Mouse (Mus musculus) G1E (cell line): ENCODE measurements at regions not wholly inside any gene's neighbourhood (a gene's known extent, or its start where the extent isn't known, plus 50 kb on each side); places are given as distances from the start of the nearest gene placed in this dataset.

Experiments used
- CTCF ChIP-seq: IDR thresholded peaks from 2 replicates; pipeline ENCODE4 v1.5.1; 2012; ENCODE audit warnings: low read depth, low read length, inconsistent platforms, mixed read lengths
- GATA1 ChIP-seq: IDR thresholded peaks from 2 replicates; pipeline ENCODE4 v1.6.1; 2012; ENCODE audit warnings: borderline replicate concordance, low read length, inconsistent platforms, mixed read lengths
- POLR2AphosphoS5 ChIP-seq: IDR thresholded peaks from 2 replicates; pipeline ENCODE4 v1.6.1; 2012; ENCODE audit warnings: low read depth, low read length, inconsistent platforms; ENCODE audit not compliant: insufficient replicate concordance
- TAL1 ChIP-seq: conservative IDR thresholded peaks from 2 replicates; pipeline ENCODE4 v1.6.1; 2012; ENCODE audit warnings: low read depth, low read length, inconsistent platforms, mixed read lengths

DNA sequence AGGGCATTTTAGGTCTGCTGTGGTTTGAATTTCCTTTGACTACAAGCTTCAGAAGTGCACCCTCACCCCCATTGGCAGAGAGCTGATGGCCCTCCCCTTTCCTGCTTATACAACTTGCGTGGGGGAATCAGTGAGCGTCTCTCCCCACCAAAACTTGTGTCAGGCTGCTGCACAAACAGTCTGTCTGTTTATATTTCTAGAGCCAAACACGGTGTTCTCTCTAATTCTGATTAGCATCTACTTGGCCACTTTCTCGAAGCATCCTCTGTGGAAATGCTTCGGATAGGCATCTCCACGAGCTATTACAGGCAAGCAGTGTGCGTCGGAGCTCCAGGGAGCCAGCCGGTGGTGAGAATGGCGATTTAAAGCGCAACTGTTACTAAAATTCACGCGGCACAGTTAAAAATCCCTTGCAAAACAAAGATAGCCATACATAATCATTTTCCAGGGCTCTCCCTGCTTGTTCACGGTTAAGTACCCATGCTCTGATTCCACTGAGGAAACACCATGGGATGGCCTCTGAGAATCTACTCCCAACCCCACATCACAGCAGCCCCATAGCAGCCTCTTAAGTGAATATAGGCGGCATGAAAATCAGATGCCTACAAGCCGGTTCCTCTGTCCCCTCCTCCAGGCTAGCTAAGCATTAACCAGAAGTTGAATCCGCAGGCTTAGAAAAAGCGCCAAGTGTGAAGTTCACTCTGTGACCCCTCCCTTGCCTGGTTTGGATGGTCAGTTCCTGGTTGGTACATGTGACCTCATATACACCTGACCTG, 273.7 kb upstream of the Sall1 start:
- TF ChIP-seq CTCF (no peak), GATA1 (no peak), TAL1 (no peak), POLR2AphosphoS5 (no peak)
